Mouse (Mus musculus): Measurements from ENCODE around the gene Gm10153.
"Not testable (repeated sequence)": the region's sequence is repeated elsewhere in the genome, so short reads cannot be mapped to it uniquely, and the experiment has no call there.

The Gm10153 gene

DNA sequence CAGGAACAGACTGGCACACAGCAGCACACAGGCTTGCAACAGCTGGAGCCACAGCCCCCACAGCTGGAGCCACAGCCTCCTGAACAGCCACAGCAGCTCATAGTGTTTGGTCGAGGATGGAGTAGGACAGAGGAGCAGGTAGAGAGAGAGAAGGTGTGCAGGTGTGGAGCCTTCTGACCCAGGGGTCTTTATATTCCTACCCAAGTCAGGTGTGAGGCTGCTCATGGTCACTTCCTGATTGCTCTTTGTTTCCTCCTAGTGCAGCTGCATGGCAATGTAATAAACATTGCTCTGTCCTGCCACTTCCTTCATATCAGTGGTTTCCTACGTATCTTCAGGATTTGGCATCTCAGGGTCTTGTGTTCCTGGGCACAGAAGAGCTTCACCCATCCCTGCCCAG lies at the start of gene Gm10153:
Gm10153 (minus strand) TSS at position 101 of the 400 bp plus-strand sequence.
- DNase-seq (ENCODE audit: low read depth in 2 of 2, low spot score in 2 of 2) = no peak

DNA sequence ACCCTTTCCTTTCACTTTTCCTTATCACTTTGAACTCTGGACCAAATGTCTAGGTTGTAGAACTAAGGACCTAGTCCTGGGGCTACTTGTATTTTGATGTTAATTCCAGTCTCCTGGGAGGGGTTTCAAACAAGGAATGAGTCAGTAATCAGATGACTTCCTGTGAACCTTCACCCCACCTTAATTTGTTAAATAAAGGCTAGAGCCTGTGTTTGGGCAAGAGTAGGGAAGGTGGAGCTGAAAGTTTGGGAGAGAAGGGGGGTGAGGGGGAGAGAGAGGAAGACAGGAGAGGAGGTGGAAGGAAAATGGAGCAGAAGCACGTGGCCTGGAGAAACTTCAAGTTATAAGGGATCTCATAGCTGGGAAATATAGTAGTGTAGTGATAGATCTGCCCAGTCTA lies 41.4 kb upstream of the Gm10153 start:
- DNase-seq (ENCODE audit: low read depth in 2 of 2, low spot score in 2 of 2) = no peak

DNA sequence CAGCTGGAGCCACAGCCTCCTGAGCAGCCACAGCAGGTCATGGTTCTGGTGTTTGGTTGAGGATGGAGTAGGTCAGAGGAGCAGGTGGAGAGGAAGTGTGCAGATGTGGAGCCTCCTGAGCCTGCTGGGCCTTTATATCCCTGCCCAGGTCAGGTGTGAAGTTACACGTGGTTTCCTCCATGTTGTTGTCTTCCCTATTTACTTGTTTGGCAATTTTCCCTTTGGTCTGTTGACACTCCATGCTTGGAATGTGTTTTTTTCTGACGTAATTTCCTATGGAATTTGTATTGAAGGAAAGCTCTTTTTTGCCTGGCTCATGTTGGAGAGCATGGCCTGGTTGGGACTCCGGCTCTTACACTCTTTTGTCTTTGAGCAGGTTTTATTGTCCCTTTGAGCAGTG lies 39.7 kb upstream of the Gm10153 start, which contains the start of gene Krtap5-5:
Krtap5-5 (minus strand) TSS at position 101 of the 400 bp plus-strand sequence.
- not testable (repeated sequence) for DNase-seq (ENCODE audit: low read depth in 2 of 2, low spot score in 2 of 2)

GRCm38 (mm10) chr7:142224518-142224917 lies 34.3 kb upstream of the Gm10153 start:
- DNase-seq (ENCODE audit: low read depth in 2 of 2, low spot score in 2 of 2) = no peak

DNA sequence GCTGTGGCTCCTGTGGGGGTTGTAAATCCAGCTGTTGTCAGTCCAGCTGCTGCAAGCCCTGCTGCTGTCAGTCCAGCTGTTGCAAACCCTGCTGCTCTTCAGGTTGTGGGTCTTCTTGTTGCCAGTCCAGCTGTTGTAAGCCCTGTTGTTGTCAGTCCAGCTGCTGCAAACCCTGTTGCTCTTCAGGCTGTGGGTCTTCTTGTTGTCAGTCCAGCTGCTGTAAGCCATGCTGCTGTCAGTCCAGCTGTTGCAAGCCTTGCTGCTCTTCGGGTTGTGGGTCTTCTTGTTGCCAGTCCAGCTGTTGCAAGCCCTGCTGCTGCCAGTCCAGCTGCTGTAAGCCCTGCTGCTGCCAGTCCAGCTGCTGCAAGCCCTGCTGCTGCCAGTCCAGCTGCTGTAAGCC lies 21.9 kb upstream of the Gm10153 start:
- not testable (repeated sequence) for DNase-seq (ENCODE audit: low read depth in 2 of 2, low spot score in 2 of 2)

DNA sequence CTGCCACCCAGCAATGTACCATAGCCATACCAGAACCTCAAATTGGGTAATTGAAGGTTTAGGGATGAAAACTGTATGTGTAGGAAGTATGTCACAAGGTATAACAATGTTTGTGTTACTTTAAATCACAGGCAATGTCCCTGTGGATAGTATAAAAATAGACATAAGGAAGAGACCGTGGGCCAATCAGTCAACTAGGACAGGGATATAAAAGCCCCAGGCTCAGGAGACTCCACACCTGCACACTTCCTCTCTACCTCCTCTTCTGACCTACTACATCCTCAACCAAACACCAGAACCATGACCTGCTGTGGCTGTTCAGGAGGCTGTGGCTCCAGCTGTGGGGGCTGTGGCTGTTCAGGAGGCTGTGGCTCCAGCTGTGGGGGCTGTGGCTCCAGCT lies 21.4 kb upstream of the Gm10153 start, which contains the start of gene Gm7579:
Gm7579 (plus strand) TSS at position 301 of the 400 bp plus-strand sequence.
- no peak for DNase-seq (ENCODE audit: low read depth in 2 of 2, low spot score in 2 of 2)

GRCm38 (mm10) chr7:142206891-142207290 lies 16.7 kb upstream of the Gm10153 start:
- DNase-seq (ENCODE audit: low read depth in 2 of 2, low spot score in 2 of 2) = not testable (repeated sequence)

- DNase-seq (ENCODE audit: low read depth in 2 of 2, low spot score in 2 of 2) = no peak
Observed at GRCm38 (mm10) chr7:142205488-142205887, 15.3 kb upstream of the Gm10153 start.

- no peak for DNase-seq (ENCODE audit: low read depth in 2 of 2, low spot score in 2 of 2)
Observed at GRCm38 (mm10) chr7:142201064-142201463, 10.9 kb upstream of the Gm10153 start, which contains the start of gene Krtap5-3. Krtap5-3 (plus strand) TSS chr7:142201364.

GRCm38 (mm10) chr7:142198748-142199147 lies 8.6 kb upstream of the Gm10153 start:
- no peak for DNase-seq (ENCODE audit: low read depth in 2 of 2, low spot score in 2 of 2)

DNA sequence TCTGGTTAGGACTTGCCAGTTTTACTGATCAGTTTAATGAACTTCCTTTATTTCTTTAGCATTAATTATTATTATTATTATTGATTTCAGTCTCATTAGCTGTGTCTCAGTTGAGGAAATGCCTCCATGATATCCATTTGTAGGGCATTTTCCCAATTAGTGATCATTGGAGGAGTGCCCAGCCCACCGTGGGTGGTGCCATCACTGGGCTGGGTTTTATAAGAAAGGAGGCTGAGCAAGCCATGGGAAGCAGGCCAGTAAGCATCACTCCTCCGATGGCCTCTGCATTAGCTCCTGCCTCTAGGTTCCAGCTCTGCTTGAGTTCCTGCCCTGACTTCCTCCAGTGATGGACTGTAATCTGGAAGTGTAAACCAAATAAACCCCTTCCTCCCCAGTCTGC lies 2.0 kb downstream of the Gm10153 start:
- DNase-seq (ENCODE audit: low read depth in 2 of 2, low spot score in 2 of 2) = no peak

GRCm38 (mm10) chr7:142181021-142181420 lies 9.2 kb downstream of the Gm10153 start:
- no peak for DNase-seq (ENCODE audit: low read depth in 2 of 2, low spot score in 2 of 2)

- no peak for DNase-seq (ENCODE audit: low read depth in 2 of 2, low spot score in 2 of 2)
Observed at GRCm38 (mm10) chr7:142178685-142179084, 11.5 kb downstream of the Gm10153 start.

DNA sequence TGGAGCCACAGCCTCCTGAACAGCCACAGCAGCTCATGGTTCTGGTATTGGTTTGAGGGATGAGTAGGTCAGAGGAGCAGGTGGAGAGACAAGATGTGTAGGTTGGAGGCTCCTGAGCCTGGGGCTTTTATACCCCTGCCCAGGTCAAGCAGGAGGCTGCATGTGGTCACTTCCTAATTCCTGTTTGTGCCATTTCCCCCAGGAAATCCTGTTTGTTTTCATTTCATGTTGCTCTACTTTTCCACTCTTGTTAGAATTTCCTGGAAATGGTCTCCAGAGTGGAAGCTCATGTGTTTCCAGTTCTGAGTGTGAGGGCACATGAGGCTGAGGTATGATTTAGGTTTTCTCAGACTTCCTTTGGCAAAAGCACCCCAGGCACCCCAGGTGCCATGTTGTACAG lies 14.3 kb downstream of the Gm10153 start, which contains the start of gene Krtap5-2:
Krtap5-2 (minus strand) TSS at position 101 of the 400 bp plus-strand sequence.
- DNase-seq (ENCODE audit: low read depth in 2 of 2, low spot score in 2 of 2) = not testable (repeated sequence)

GRCm38 (mm10) chr7:142169836-142170235 lies 20.4 kb downstream of the Gm10153 start:
- no peak for DNase-seq (ENCODE audit: low read depth in 2 of 2, low spot score in 2 of 2)

GRCm38 (mm10) chr7:142165639-142166038 lies 24.6 kb downstream of the Gm10153 start, which contains the start of gene Gm4553:
Gm4553 (minus strand) TSS chr7:142165739.
- not testable (repeated sequence) for DNase-seq (ENCODE audit: low read depth in 2 of 2, low spot score in 2 of 2)

DNA sequence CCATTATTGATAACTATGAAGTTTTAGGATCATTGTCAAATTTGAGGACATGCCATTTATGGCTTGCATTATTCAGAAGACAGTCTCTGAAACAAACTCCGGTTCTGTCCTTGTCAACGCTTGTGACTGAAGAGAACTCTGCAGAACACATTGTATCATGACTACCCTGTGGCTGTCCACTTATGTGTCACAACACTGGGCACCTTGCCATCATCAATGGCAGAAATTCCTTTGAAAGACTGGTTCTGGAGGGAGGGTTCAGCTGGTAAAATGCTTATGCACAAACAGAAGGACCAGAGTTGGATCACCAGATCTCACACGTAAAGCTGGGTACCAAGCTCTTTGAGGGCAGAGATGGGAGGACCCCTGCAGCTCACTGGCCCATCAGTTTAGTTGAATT lies 30.8 kb downstream of the Gm10153 start:
- no peak for DNase-seq (ENCODE audit: low read depth in 2 of 2, low spot score in 2 of 2)

DNA sequence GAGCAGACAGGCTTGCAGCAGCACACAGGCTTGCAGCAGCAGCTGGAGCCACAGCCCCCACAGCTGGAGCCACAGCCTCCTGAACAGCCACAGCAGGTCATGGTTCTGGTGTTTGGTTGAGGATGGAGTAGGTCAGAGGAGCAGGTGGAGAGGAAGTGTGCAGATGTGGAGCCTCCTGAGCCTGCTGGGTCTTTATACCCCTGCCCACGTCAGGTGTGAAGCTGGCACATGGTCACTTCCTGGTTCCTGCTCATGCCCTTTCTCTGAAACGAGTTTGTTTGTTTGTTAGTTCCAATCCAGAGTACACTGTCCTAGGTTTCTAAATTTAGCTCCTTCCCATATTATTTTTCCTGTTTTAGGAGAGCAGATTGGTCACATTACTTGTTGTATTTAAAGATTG lies 33.2 kb downstream of the Gm10153 start, which contains the start of gene Gm29735:
Gm29735 (minus strand) TSS at position 101 of the 400 bp plus-strand sequence.
- DNase-seq (ENCODE audit: low read depth in 2 of 2, low spot score in 2 of 2) = not testable (repeated sequence)

- DNase-seq (ENCODE audit: low read depth in 2 of 2, low spot score in 2 of 2) = no peak
Observed at GRCm38 (mm10) chr7:142155308-142155707, 34.9 kb downstream of the Gm10153 start.

DNA sequence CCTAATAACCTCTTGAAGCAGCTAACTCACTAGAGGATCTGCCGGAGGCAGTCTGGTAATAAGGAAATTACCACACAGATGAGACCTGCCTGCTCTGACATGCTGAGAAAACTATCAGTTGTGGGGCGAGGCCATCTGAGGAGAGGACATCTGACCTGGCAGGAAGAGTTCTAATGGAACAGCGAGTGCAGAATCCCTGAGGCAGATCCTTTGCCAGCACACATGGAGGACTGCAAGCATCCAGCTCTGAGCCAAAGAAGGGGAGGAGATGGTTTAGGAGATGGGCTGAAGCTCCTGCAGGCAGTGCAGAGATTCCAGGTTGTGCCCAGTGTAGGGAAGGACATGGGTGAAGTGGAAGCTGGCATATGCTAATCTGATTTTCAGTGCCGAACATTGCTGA lies 38.0 kb downstream of the Gm10153 start:
- DNase-seq (ENCODE audit: low read depth in 2 of 2, low spot score in 2 of 2) = no peak

- no peak for DNase-seq (ENCODE audit: low read depth in 2 of 2, low spot score in 2 of 2)
Observed at GRCm38 (mm10) chr7:142148633-142149032, 41.6 kb downstream of the Gm10153 start.

DNA sequence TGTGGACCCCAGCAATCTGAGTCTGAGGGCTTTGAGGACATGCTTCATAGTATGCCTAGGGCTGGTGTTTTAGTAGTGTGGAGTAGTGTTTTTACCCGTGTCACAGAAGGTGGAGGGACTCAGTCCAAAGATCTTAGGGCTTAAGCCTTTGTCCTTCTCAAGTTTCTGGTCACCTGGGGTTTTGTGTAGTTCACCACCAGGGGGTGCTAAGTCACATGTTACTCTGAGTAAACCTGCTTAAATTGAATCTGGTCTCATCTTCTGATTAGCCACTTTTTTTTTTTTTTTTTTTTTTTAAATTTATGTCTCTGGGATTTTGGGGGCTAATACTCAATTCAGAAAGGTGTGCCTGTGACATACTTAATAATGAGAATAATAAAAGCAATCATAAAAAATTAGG lies 44.2 kb downstream of the Gm10153 start:
- peak in 1 of 2 experiments; percentile 26 for DNase-seq (ENCODE audit: low read depth in 2 of 2, low spot score in 2 of 2)

GRCm38 (mm10) chr7:142145413-142145940 lies 44.7 kb downstream of the Gm10153 start:
- no peak for DNase-seq (ENCODE audit: low read depth in 2 of 2, low spot score in 2 of 2)

All from CD8-positive naive resting alpha-beta T cell, adult 2 months (primary cell).